Mouse (Mus musculus): ENCODE data around the gene Sufu.

DNA sequence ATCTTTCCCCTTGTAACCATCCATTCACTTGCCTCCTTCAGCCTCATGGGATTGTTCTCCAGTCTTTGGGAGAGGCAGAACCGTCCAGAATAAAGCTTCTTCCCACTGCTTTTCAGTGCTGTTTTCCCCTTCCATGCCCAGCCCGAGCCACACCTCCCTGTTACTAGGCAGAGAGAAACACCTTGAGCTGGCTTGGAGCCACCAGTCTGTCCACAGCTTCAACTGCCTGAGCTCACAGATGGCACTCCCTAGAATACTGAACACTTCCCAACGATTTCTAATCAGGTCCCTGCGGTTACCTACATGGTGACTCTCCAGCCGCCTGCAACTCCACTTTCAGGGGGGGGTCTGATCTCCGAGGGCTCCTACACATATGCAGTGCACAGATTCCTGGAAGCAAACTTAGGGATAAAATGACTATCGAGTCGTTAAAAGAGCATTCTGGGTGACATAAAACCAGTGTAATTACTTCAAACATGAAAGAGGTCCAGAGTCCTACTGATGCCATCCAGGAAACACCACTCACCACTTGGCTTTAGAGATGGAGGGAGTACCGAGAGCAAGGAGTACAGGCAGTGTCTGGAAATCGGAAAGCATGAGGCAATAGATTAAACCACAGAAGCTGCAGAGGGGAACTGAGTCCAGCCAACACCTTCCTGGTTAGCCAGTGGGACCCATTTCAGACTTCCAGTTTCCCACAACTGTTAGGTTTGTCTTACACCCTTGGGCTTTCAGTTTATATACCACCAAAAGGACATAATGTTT is 46.3 kb upstream of the Sufu start, which contains the start of gene 2310034G01Rik:
- TF ChIP-seq CTCF (IDR thresholded peaks at IDR 0.05) (no peak), POLR2A (IDR thresholded peaks at IDR 0.05; ENCODE audit: insufficient read depth, low read depth, low read length) (no peak)

Measured in heart, adult 2 months (tissue).